Mouse (Mus musculus) macrophage (primary cell): Measurements from ENCODE around the gene T. TPM values are rescaled to one million over a fixed set of nuclear protein-coding genes. Genes with fewer than 3 reads are reported as not detected.

Experiments used
- H3K27ac ChIP-seq: fragments of 350-480 bp; formaldehyde crosslinking; 2 replicates; pipeline ENCODE4 v1.9.0; 2021
- H3K36me3 ChIP-seq: fragments of 350-480 bp; formaldehyde crosslinking; 2 replicates; pipeline ENCODE4 v1.9.0; 2021; ENCODE audit errors: inconsistent target
- H3K4me3 ChIP-seq: fragments of 350-480 bp; formaldehyde crosslinking; 2 replicates; pipeline ENCODE4 v1.9.0; 2021; ENCODE audit errors: inconsistent target
- H3K79me2 ChIP-seq: fragments of 350-480 bp; formaldehyde crosslinking; 2 replicates; pipeline ENCODE4 v1.9.0; 2021; ENCODE audit errors: inconsistent target
- WGBS: methylation state at CpG from one replicate; pipeline ENCODE4 v1.1.7; 2026; ENCODE audit warnings: inconsistent platforms; ENCODE audit not compliant: missing documents; 5-methylcytosine and 5-hydroxymethylcytosine counted together
- polyA plus RNA-seq: library from polyadenylated mRNA; stranded (reverse); fragments of 250-400 nt; gene quantifications from 3 replicates; pipeline ENCODE4 v1.2.4, GENCODE M21; 2018; ENCODE audit warnings: inconsistent platforms

T gene
- polyA plus RNA-seq, 1 experiment from 2014 or later: not detected

DNA sequence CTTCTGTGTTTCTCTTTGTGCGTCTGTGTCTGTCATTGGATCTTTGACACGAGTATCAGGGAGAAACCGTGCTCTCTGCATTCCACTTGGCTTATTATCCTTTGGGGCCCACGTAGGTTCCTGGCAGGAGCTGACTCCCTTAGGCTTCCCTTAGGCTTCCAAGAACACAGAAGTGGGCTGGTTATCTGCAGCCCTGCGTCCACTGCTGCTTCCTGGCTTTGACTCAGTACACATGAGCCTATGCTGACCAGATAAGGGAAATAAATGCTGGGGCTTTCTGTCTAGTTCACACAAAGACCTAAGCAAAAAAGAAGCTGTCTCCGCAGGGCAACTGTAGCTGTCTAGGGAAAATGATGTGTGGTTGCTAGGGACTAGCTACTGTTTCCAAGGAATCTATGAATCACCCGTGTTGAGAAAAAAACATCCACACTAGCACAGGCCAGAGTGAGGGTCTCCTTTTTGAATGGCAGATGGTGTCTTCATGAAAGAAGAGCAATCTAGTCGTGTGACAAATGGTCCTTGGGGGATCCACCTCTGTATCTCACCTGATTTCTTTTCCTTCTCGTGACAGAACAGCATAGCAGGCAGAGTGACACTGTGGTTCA is 22.7 kb downstream of the T start:
- H3K36me3 ChIP-seq: no peaks in the 10 kb centered on the region
- WGBS: 61% methylated on average over 9 of the region's 9 CpGs
- no peak overlapping the region for H3K4me3 ChIP-seq
- H3K27ac ChIP-seq: no peak overlapping the region
- H3K79me2 ChIP-seq: no peaks in the 10 kb centered on the region

DNA sequence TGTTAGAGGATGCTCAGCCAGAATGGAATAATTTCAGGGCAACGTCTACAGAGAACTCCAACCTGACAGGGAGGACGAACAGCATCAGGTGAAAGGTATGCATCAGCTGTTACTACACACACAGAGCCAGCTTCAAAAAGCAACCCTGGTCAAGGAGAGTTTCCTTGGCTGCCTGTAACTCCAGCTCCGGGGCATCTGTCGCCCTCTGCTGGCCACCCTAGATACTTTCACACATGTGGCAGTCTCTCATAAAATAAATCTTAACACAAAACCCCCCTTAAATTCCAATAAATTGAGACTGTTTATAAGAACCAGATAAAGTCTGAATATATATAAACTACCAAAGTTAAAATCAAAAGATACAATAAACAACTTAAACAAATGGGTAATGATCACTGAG is 27.3 kb downstream of the T start:
- no peak overlapping the region for H3K27ac ChIP-seq
- no peaks in the 10 kb centered on the region for H3K79me2 ChIP-seq
- H3K4me3 ChIP-seq: no peak overlapping the region
- 8% methylated on average over 4 of the region's 4 CpGs for WGBS
- H3K36me3 ChIP-seq: no peaks in the 10 kb centered on the region

DNA sequence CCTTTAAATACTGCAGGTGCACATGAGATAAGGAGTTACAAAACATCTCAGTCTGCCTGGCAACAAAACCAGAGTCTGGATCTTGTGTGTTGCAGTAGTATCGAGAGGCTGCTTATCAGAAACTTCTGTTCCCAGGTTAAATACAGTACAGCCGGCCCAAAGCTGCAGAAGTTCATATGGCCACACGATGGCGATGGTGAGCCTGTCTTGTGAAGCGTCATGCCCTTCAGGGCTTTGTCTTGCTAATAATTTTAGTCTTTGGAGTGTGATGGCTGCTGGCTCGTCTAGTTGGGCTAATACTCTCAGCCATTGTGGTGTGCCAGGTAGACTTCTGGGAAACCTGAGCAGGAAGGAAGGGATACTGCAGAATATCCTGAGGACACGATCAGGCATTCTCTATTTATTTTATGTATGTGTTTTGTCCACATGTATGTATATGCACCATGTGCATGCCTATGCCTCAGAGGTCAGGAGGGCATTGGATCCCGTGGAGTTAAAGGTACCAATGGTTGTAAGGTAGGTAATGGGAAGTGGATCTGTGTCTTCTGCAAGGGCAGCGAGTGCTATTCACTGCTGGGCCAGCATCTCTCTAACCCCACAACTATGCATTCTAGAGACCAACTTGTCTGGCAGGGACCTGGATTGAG is 29.4 kb downstream of the T start:
- Histone ChIP-seq H3K36me3 (no peaks in the 10 kb centered on the region), H3K27ac (no peak overlapping the region), H3K79me2 (no peaks in the 10 kb centered on the region), H3K4me3 (no peak overlapping the region)
- 23% methylated on average over 9 of the region's 9 CpGs for WGBS

DNA sequence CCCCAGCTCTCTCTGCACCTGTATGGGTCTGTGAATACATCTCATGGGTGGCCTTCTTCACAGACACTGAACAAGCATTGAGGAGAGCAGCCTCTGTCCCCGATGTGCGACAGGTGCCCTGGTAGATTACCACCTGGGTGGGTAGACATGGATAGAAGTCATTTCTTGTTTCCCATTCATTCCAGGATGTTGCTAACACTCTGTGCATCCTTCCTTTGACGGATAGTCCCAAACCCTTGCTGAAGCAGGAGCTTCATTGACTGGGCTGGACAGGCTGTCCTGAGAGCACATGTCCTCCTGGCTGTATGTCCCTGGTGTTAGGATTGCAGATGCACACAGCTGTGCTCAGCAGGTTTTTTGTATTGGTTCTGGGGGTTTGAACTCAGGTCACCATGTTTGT is 33.5 kb downstream of the T start:
- H3K4me3 ChIP-seq: no peak overlapping the region

DNA sequence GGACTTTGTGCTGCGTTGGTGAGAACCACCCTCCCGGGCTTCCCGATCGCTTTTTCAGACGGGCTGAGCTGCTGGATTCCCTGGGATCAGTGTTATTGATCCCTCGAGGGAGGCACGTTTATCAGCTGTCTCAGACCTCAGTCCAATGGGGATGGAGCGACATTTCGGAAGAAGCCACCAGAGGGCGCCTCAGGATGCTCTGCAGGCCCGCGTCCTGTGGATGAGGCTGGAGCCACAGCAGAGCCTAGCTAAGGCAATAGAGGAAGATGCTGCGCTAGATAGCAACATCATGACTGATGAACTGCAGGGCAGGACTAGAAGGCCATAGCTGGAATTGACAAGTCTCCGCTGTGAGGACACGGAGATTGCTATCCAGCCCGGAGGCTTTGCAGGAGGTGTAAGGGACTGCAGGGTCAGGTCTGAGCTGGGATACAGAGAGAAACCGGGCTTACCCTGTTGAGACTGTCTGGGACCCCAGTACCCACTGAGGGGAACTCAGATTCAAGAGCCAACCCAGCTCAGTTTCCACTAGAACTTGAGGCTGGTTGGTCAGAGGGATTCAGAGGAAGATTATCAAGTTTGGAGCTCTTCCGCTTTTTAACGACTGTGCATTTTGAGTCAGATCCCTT is 34.6 kb downstream of the T start:
- Histone ChIP-seq H3K36me3 (no peaks in the 10 kb centered on the region), H3K79me2 (no peaks in the 10 kb centered on the region), H3K27ac (no peak overlapping the region), H3K4me3 (no peak overlapping the region)
- WGBS: 13% methylated on average over 19 of the region's 19 CpGs

More for the DNA sequence above, 33.5 kb downstream of the T start:
- H3K79me2 ChIP-seq: no peaks in the 10 kb centered on the region
- H3K36me3 ChIP-seq: no peaks in the 10 kb centered on the region
- H3K27ac ChIP-seq: no peak overlapping the region
- 87% methylated on average over 3 of the region's 3 CpGs for WGBS

DNA sequence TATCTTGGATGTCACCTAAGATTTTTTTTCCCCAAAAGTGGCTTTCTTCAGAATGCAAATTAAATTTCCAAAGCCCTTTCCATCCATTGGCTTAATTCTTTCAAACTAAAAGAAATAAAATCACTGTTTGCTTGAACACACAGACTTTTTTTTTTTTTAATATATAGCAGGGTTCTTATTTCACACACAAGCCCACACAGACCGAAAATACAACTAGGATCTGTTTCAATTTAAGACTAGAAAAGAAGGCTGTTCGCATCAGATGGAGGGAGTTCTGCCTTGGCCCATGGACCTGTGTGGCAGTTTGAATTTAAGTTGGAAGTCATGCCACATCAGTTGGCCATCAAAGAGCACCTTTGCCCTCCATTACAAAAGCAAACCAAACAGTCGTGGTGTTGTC is 44.3 kb downstream of the T start:
- no peak overlapping the region for H3K4me3 ChIP-seq
- 93% methylated on average over 3 of the region's 3 CpGs for WGBS
- no peaks in the 10 kb centered on the region for H3K79me2 ChIP-seq
- H3K36me3 ChIP-seq: no peaks in the 10 kb centered on the region
- no peak overlapping the region for H3K27ac ChIP-seq

DNA sequence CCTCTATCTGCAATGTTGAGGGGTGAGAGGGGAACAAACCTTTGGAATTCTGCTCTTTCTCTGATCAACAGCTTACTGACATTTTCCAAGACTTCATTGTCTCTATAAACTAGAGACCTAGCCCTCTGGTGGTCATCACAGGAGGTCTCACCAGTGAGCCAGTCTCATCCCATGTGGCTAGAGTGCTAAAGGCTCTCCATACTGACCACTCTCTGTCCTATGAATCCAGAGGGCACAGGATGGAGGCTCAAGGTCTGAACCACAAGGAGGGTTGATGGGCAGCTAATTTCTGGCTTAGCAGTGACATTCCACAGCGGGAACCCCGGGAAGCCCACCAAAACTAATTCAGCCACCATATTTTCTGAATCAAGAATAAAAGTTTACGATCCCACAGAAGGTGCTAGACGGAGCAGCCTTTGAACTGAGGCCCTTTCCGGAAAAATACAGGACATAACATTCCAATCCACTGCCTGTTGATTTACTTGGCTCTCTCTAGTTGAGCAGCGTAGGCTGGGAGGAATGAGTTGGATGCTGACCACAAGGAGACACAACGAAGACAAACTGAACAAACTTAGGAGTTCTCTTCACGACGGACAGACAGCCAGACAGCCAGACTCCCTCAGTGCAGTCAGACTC is 45.4 kb downstream of the T start:
- WGBS: 91% methylated on average over 9 of the region's 9 CpGs
- no peaks in the 10 kb centered on the region for H3K79me2 ChIP-seq

DNA sequence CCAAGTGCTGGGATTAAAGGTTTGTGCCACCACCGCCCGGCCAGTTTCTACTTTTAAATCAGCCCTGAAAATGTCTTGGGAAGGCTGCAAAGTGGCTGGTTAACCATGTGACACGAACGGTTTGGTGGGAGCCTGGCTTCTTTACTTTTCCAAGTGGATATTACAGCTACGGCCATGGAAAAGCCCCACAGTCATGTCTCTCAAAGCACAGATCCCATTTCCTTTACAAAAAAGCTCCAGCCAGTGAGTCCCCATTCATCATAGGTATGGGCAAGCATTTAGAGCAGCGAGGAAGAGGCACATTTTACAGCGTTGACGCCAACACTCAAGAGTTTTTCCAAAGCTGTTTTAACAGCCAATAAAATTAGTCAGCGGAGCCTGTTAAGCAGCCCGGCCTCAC is 47.6 kb downstream of the T start:
- Histone ChIP-seq H3K4me3 (no peak overlapping the region), H3K79me2 (no peaks in the 10 kb centered on the region), H3K36me3 (no peaks in the 10 kb centered on the region), H3K27ac (no peak overlapping the region)
- 95% methylated on average over 9 of the region's 10 CpGs for WGBS

More for the DNA sequence above, 45.4 kb downstream of the T start:
- H3K36me3 ChIP-seq: no peaks in the 10 kb centered on the region
- H3K27ac ChIP-seq: no peak overlapping the region
- H3K4me3 ChIP-seq: no peak overlapping the region

DNA sequence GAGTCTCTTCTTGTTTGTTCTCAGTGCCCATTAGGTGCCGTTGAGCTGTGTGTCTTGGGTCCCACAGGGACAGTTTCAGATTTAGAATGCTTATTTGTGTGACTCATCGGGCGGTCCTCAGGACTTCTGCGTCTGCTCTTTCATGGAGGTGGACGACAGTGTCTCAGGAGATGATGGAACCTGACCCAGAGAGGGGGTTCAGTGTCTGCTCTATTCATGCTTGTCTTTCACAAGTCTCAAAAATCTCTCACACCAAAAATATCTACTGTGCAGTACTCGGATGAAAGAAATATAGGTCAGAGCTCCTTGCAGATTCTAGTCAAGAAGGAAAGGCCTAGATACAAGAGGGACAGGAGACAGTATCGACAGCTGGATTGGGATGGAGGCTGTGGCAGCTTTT is 48.7 kb downstream of the T start:
- Histone ChIP-seq H3K27ac (no peak overlapping the region), H3K36me3 (no peaks in the 10 kb centered on the region), H3K4me3 (no peak overlapping the region), H3K79me2 (no peaks in the 10 kb centered on the region)
- WGBS: 89% methylated on average over 7 of the region's 7 CpGs

DNA sequence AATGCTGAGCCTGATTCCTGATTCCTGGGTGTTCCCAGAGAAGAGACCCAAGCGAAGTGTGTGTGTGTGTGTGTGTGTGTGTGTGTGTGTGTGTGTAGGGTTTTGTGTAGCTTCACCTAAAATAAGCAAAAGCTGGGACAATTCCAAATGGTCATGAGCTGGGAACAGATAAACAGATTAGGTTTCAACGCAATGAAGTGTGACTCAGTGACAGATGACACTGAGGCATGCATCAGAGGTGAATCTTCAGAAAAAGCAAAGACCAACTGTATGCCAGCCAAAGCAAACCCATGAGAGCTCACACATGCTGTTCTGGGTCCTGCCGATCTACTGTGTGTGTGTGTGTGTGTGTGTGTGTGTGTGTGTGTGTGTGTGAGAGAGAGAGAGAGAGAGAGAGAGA is 50.0 kb downstream of the T start:
- Histone ChIP-seq H3K36me3 (no peaks in the 10 kb centered on the region), H3K4me3 (no peak overlapping the region), H3K27ac (no peak overlapping the region), H3K79me2 (no peaks in the 10 kb centered on the region)
- WGBS: 81% methylated on average over 2 of the region's 3 CpGs

DNA sequence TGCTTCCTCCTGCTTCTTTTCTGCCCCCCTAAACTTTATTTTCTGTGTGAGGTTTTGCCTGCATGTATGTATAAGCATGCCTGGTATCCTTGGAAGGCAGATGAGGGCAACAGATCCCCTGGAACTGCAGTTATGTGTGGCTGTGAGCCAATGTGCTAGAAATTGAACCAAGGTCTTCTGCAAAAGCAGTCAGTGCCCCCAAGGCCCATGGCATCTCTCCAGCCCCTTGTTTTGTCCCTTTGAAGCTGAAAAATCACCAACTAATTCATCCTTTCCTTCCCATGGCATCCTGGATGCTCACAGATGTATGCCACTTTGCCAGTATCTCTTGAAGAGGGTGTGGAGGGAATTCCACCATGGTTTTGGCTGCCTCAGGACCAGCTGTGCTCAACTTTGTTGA is 50.9 kb downstream of the T start:
- Histone ChIP-seq H3K79me2 (no peaks in the 10 kb centered on the region), H3K27ac (no peak overlapping the region), H3K4me3 (no peak overlapping the region), H3K36me3 (no peaks in the 10 kb centered on the region)

DNA sequence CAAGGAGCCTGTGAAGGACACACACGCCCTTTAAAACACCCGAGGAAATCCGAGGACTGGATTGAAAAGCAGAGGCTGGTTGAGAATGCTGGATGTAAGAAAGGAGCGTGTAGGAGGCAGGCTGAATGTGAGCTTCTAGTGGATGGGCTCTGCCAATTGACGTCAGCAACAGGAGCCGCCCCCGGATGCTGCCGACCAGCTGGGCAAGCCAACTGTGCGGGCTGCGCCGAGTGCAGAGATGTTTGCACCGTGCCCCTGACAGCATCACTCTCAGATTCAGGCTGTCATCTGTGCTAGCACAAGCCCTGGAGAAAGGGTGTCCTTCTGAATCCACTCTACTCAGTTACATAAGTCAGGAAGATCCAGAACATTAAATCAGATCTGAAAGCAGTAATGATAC is 53.6 kb downstream of the T start:
- no peak overlapping the region for H3K27ac ChIP-seq
- no peaks in the 10 kb centered on the region for H3K36me3 ChIP-seq
- H3K79me2 ChIP-seq: no peaks in the 10 kb centered on the region
- no peak overlapping the region for H3K4me3 ChIP-seq
- WGBS: 67% methylated on average over 12 of the region's 12 CpGs

DNA sequence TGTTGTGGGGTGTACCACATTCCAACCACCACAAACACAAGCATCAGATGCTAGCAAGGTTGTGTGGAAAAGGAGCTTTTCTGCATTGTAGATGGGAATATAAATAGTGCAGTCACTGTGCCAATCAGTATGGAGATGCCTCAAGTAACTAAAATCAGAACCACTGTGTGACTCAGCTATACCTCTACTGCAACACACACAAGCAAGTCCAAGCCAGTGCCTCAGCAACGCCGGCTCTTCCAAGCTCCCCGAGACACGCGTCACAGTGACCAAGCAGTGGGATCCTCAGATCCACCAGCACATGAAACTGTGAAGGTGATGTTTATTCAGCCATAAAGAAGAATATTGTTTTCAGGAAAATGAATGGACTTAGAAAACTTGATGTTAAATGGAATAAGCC is 56.7 kb downstream of the T start:
- Histone ChIP-seq H3K36me3 (no peaks in the 10 kb centered on the region), H3K27ac (no peak overlapping the region), H3K79me2 (no peaks in the 10 kb centered on the region), H3K4me3 (no peak overlapping the region)
- WGBS: 98% methylated on average over 5 of the region's 5 CpGs
